Mouse (Mus musculus) C2C12 (cell line): ENCODE results near the gene Atg4c.

Source experiments
- CEBPB ChIP-seq: IDR thresholded peaks from one replicate; pipeline ENCODE4 v1.6.1; 2011; ENCODE audit warnings: low read depth, mild to moderate bottlenecking, control low read depth, moderate library complexity
- CTCF ChIP-seq: IDR thresholded peaks from one replicate; pipeline ENCODE4 v1.5.1; 2011; ENCODE audit not compliant: control insufficient read depth, insufficient read depth, insufficient read length
- FOSL1 ChIP-seq: IDR thresholded peaks from one replicate; pipeline ENCODE4 v1.8.0; 2011; ENCODE audit warnings: mild to moderate bottlenecking, low read length; ENCODE audit not compliant: poor library complexity, insufficient read depth, severe bottlenecking
- MAX ChIP-seq: IDR thresholded peaks from one replicate; pipeline ENCODE4 v1.6.1; 2011; ENCODE audit warnings: mild to moderate bottlenecking, control low read depth
- MYOD1 ChIP-seq: IDR thresholded peaks from one replicate; pipeline ENCODE4 v1.6.1; 2011; ENCODE audit warnings: low read depth; ENCODE audit not compliant: control insufficient read depth, insufficient read length
- MYOG ChIP-seq: IDR thresholded peaks from one replicate; pipeline ENCODE4 v1.6.1; 2011; ENCODE audit not compliant: control insufficient read depth, insufficient read length; ENCODE audit errors: extremely low read depth
- USF1 ChIP-seq: IDR thresholded peaks from one replicate; pipeline ENCODE4 v1.6.1; 2011; ENCODE audit warnings: low read depth, mild to moderate bottlenecking, control low read depth, moderate library complexity

DNA sequence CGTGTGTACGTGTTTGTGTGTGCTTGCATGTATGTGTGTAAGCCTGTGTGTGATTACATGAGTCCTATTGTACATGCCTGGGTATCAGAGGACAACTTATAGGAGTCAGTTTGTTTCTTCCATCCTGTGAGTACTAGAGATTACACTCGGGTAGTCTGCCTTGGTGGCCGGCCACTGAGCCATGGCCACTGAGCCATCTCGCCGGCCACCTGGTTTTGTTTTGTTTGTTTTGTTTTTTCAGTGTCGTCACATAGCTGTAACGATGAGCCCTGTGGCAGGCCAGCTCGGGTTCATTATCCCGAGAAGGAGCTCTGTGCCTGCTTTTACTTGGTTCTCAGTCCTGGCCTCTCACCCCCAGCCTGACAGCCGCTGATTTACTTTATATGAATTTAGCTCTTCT lies 69.9 kb downstream of the Atg4c start:
- TF ChIP-seq CTCF (no peak), MYOD1 (no peak), CEBPB (no peak), USF1 (no peak), MAX (no peak), MYOG (no peak), FOSL1 (no peak)
